Mouse (Mus musculus) ES-E14 (cell line): Measurements from ENCODE around the gene 9130213A22Rik.

ENCODE experiments used
- CHD2 ChIP-seq: IDR thresholded peaks from 2 replicates; pipeline ENCODE4 v1.6.1; 2014; ENCODE audit warnings: mild to moderate bottlenecking, low read depth, low read length, inconsistent platforms
- HCFC1 ChIP-seq: IDR thresholded peaks from 2 replicates; pipeline ENCODE4 v1.6.1; 2012; ENCODE audit warnings: low read length, inconsistent platforms, borderline replicate concordance; ENCODE audit not compliant: insufficient read depth
- MAFK ChIP-seq: IDR thresholded peaks from 2 replicates; pipeline ENCODE4 v1.6.1; 2014; ENCODE audit warnings: mild to moderate bottlenecking, low read depth, low read length, inconsistent platforms; ENCODE audit not compliant: insufficient read depth
- ZC3H11A ChIP-seq: IDR thresholded peaks from 2 replicates; pipeline ENCODE4 v1.6.1; 2012; ENCODE audit warnings: low read depth, mild to moderate bottlenecking, inconsistent platforms, low read length, borderline replicate concordance
- ZNF384 ChIP-seq: IDR thresholded peaks from 2 replicates; pipeline ENCODE4 v1.6.1; 2012; ENCODE audit warnings: low read depth, low read length, inconsistent platforms

- TF ChIP-seq MAFK (no peak), HCFC1 (no peak), ZNF384 (no peak), ZC3H11A (no peak), CHD2 (no peak)
Measured at GRCm38 (mm10) chr11:69121001-69121740, 1.2 kb downstream of the 9130213A22Rik start.
